Mouse (Mus musculus) thymus, postnatal 0 days (tissue): ENCODE measurements around the gene Adora1. TPM values are rescaled to one million over a fixed set of nuclear protein-coding genes. Genes with fewer than 3 reads are reported as not detected.

Experiments used
- DNase-seq: peaks from one replicate; pipeline ENCODE4 v3.0.0-alpha.2; 2015; ENCODE audit warnings: low spot score
- polyA plus RNA-seq: library from polyadenylated mRNA; unstranded; fragments of >200 nt; fragmentation: Nextera tagmentation; extraction: Ambion mirVana; gene quantifications from 2 replicates; pipeline ENCODE4 v1.2.1, GENCODE M21; 2015

The Adora1 gene
- polyA plus RNA-seq, 1 experiment from 2014 or later: 0.14 TPM

DNA sequence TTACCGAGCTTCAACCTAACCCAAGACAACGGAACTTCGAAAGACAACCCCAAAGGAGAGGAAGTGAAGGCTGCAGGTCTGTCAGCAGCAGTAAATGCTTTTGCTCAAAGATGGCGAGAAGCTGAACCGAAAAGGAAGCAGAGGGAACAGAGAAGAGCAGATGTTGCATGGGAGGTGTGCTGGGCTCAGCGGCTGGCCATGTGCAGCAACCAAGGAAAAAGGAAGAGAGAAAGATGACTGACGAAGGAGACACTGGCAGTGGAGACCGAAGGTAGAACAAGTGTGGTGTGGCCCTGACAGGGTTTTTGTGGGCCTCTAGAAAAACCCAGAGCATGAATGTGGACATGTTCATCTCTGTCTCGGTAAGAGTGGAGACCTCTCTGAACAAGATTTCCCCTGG lies 5.5 kb upstream of the Adora1 start:
- no peak for DNase-seq

DNA sequence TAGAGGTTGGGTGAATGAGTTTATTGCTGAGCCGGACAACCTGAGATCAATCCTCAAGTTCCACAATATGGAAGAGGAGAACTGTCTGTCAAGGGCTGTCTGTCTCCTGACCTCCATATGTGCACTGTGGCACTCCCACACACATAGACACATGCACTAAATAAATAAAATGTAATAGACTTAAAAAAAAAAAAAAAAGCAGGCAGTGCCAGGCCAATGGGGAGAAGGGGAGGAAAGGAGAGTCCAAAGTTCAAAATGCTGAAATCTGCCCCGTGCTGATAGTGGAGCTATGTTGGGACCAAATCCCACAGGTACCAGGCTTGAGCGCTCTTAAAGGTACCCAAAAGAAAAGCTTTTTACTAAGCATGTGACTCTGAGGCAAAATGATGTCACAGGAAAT lies 2.2 kb upstream of the Adora1 start:
- no peak for DNase-seq

- no peak for DNase-seq
Observed at GRCm38 (mm10) chr1:134236142-134236541, 911 bp upstream of the Adora1 start.

DNA sequence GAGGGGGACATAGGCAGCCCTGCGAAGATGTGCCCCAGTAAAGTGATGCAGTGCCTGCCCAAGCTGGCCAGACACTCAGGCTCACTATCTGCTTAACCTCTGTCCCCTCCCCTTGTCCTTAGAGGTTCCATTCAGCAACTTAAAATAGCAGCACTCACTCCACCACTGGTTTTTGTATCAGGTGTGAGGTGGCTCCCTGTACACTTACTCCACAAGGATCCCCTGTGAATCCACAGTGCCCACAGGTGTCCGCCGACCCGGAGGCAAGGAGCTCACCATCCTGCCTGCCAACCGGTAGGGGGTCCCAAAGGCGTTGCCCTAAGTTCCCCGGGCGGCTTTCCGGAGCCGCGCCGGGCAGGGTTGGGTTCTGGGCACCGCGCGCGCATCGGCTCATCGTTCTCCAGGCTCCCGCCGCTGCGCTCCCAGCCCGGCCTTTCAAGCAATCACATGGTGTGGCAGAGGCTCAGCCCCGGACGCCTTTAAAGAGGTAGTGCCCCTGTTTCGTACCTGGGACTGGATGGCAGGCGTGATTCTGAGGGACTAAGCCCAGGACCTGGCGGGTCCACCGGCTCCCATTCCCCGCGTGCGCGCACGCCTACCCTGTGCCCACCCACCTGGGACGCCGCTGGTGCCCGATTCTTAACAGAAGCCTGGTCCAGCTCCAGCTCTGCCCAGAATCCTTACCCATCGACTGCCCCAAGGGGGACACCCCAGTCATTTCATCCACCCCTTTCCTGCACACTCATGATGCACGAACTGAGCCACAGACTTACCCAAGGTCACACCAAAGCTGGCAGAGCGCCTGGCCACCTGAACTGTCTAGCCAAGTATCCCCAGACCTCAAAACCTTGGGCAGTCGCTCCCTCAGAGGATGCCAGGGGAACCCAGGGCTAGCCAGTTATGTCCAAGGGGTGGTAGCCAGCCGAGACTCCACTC lies 508 bp downstream of the Adora1 start:
- no peak for DNase-seq

DNA sequence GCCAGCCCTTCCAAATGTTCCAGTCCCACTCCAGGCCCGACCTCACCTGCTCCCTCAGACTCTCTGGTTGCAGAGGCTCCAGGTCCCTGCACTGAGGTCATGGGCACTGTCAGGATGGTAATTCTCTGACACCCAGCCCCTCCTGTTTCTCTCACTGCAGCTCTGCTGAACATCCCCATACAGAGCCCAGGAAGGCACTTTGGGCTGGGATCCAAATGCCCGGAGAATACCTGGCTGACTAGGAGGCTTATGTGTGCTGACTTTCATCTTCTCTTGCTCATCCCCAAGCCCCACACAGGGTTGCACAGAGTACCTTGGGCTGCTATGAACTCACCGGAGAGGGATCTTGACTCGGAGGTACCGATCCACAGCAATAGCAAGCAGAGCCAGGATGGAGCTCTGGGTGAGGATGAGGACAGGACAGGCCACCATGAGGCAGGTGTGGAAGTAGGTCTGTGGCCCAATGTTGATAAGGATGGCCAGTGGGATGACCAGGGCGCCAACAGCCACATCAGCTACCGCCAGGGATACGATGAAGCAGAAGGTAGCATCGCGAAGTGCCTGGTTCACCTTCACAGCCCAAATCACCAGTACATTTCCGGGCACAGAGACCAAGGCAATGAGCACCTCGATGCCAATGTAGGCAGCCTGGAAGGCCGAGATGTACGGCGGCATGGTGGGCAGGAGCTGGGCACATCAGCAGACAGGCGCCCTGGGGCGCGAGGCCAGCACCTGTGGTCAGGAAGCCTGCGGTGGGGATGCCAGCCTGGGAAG lies 1.4 kb downstream of the Adora1 start:
- no peak for DNase-seq

DNA sequence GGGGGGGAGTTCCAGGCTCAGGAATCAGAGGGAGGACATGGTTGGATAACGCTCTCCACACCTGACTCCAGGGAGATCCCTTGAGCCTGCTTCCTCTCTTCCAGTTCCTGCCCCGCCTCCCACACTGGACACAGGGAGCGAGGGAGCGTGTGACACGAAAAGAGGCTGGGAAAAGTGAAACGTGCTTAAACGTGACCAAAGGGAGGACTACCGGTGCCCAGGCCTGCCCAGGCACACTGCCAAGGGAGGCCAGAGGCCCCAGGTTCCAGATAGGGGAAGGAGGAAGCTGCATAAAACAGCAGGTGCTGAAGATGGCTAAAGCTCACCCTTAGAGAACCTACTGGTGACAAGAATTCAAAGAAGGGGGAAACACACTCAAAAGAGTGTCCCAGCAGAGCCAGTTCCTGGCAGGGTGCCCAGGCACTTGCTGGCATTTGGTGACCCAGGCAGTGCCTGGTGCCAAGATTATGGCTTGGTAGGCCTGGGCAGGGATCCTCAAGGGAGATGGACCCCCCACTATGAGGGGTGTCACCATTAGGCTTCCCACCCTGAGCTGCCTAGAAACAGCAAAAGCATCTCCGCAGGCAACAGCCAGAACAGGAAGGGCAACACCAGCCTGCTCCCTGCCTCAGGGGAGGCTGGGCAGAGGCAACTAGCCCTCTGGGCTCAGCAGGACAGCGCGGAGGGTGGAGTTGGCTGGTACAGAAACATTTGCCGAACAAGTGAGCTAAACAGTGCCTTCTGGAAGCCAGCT lies 2.3 kb downstream of the Adora1 start:
- no peak for DNase-seq

DNA sequence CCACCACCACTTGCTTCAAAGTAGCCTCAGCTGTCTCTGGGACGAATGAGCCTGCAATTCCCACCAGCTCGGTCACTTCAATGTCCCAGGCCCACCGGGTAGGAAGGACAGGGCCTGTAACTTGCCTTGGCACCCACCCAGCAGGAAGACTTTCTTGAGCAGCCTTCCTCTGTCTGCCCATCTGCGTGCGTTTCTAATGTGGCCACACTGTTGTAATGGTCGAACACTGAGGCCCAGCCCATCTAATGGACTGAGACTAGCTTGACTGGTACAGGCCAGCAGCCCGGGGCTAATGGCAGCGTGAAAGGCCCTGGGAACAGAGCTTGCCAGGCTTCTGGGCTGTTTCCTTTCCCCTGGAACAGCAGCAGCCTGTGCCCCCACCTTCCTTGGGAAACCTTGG lies 2.9 kb downstream of the Adora1 start:
- DNase-seq: no peak

GRCm38 (mm10) chr1:134231681-134232080 lies 3.5 kb downstream of the Adora1 start:
- DNase-seq: no peak

DNA sequence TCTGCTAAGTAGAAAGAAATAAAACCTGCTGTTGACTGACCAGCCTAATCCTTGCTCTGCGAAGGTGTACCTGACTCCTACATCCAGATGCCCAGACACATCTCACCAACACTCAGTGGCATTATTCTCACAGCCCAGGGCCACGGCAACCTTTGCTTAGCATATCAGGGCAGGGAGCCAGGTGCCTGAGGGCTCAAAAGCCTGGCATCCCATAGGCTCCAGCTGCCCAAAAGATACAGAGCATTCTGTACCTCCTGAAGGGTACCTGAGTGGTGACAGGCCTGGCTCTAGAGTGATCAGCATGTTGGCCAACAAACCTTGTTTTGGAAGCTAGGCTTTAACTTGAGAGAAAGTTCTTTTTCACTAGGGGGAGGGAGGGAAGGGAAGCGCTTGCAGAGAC lies 4.0 kb downstream of the Adora1 start:
- no peak for DNase-seq

DNA sequence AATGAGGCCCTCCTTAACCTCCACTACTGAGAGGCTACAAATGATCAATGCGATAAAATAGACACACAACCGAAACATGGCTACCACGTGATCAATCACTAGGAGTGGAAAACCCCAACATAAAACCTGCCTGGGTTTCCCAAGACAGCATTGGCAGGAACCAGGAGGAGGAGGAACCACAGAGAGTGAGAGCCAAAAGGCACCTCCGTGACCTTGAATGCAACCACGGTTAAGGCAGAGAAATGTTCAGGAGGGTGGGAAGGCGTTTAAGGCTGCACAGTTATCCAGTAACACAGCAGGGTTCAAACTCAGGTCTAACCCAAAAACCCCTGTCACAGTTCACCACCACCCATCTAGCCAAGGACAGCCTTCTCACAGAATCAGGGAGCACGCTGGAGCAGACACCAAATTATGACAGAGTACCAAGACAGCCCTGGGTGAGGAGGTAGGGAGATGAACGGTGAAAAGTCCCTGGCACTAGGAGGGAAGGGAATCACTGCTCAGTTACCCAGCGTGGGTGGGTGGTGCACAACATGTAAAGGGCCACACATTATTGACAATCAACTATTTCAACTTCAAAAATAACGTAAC lies 4.5 kb downstream of the Adora1 start:
- no peak for DNase-seq

DNA sequence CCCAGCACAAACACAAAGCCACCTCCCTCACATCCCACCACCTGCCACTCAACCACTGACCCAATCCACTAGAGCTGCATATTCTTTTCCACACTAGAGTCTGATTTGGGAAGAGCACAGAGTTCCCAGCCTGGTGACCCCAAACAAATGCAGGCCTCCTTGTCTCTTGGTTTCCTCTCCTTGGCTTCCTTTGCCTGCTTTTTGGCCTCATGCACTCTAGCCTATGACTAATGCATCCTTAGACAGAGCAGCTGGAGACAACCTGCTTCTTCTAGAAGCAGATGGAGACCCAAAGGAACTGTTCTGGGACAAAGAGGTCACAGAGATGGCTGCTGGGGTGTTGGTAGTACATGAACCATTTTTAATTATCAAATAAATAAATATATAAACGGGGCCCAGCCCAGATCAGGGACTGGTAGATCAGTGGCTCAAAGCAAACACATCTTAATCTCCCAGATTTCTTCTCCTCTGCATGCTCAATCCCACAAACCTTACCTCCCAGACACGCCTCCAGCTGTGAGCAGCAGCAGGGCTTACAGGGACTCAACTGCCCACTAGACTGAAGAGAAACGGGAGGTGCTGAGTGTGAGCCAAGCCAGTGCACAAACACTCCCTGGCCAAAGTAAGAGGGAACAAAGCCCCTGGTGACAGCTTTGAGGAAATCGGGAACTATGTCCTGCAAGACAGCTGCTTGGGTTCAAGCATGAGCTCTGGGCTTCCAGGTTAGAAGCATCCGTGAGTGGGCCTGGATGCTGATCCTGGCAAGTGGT lies 5.2 kb downstream of the Adora1 start:
- no peak for DNase-seq

GRCm38 (mm10) chr1:134226739-134227138 lies 8.5 kb downstream of the Adora1 start:
- DNase-seq: no peak

DNA sequence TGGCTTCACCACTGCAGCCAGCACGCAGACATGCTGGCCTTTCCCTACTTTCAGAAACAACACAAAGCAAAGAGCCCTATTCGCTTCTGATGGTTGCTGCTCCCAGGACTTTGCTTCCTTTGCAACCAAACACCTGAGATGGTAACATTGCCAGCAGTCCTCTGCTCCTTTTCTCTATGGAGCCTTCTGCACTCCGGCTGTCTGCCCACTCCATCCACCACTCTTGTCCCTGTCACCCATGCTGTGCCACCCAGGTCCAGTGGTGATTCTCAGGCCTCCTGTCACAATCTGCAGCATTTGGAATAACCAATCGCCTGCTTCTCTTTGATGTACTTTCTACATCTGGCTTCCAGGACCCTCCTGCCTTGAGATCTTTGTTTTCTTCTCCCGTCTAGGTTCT lies 9.9 kb downstream of the Adora1 start:
- DNase-seq: no peak

GRCm38 (mm10) chr1:134224649-134225227 lies 10.5 kb downstream of the Adora1 start:
- no peak for DNase-seq

- no peak for DNase-seq
Observed at GRCm38 (mm10) chr1:134222122-134223055, 12.8 kb downstream of the Adora1 start.

- no peak for DNase-seq
Observed at GRCm38 (mm10) chr1:134221172-134221571, 14.1 kb downstream of the Adora1 start.

DNA sequence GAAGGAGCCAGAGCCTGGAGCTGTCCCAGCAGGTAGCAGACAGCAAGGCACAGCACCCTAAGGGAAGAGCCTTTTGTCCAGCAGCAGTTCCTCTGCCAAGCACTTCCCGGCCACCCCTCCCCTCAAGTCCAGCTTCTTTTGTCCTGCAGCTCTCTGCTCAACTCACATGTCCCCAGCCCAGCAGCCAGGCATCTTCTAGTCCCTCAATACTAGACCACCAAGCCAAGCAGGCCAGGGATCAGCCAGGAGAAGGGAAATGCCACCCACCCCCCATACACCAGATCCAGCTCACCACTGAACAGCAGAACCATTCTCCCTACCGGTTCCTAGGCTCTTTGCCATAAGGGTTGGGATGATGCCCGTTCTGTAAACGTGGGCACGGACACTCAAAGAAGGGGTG lies 15.6 kb downstream of the Adora1 start:
- DNase-seq: no peak

DNA sequence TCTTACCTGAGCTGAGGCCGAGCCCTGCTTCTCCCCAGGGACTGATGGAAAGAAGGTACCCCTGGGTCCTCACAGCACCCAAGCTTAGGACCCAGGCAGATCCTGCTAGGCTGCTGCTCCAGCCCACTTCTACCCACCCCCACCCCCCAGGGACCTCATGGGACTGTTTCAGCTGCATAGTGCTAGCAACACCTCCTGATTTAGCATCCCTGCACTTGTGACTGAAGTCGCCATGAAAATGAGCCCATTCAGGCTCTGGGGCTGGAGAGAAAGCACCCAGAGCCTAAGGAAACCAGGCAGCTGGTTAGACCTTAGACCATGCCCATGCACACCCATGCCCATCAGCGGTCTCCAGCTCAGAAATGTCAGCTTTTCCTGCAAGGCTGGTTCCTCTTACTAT lies 17.3 kb downstream of the Adora1 start:
- DNase-seq: no peak

DNA sequence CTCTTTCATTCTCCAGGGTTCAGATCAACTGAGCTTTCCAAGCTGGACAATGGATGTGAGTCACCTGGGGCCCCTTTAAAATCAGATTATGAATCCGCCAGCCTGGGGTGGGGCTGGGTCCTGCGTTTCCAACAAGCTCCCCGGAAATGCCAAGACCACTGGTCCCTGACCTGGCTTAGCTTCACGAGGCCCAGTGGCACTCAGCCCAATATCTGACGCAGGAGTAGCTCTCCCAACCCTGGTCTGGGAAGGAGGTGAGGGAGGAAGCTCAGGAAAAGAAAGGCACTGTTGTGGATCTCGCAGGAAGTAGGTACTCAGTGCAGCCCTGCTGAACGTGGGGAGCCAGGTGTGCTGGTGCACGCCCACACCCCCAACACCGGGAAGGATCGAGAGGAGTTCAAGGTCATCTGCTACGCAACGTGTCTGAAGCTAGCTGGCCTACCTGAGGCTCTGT lies 18.2 kb downstream of the Adora1 start:
- DNase-seq: no peak
